Mouse (Mus musculus) splenic B cell, adult 2 months (primary cell): Measurements from ENCODE around the gene Rnasek.
A peak's percentile ranks its signal among the peaks of the same experiment; 100 is the strongest.

Experiments
- DNase-seq: peaks from one replicate; pipeline ENCODE4 v3.0.0-alpha.2; 2011; ENCODE audit warnings: low read depth, low spot score
- H3K27me3 ChIP-seq: 2 replicates; pipeline ENCODE4 v1.6.1; 2012; ENCODE audit warnings: mild to moderate bottlenecking, low read length, moderate library complexity, mixed read lengths; ENCODE audit not compliant: control insufficient read depth, poor library complexity, insufficient read depth, severe bottlenecking
- H3K36me3 ChIP-seq: 2 replicates; pipeline ENCODE4 v1.6.1; 2012; ENCODE audit warnings: mild to moderate bottlenecking, low read length, moderate library complexity, mixed read lengths; ENCODE audit not compliant: control insufficient read depth, poor library complexity, insufficient read depth, severe bottlenecking

Rnasek gene

GRCm38 (mm10) chr11:70239541-70240279 is at the start of gene Rnasek, which contains the start of gene Gm21988:
Rnasek (minus strand) TSS chr11:70239842.
Gm21988 (minus strand) TSS chr11:70239830.
- peaks cover 2% of the 10 kb centered on the region; the same call in 1 of the 2 replicates for H3K36me3 ChIP-seq
- H3K27me3 ChIP-seq = no peaks in the 10 kb centered on the region
- peak; percentile 88 for DNase-seq

DNA sequence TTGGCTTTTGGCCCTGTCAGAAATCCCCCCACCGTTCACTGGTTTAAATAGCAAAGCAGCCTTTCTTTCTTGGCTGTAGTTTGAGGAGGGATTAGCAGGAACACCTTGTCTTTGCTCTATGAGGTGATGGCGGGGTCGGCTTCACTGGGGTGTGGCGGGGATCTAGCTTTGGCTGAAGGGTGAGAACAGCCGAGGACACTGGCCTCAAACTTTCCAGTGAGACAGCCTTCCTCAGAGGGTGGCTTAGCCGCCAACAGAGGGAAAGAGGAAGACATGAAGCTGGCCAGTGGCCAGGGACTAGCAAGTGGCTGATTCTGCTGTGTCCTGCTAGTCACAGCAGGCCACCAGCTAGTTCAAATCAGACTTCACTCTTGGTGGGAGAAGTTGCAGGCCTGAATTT is 49.6 kb upstream of the Rnasek start:
- Histone ChIP-seq H3K36me3 (no peaks in the 10 kb centered on the region), H3K27me3 (no peaks in the 10 kb centered on the region)
- no peak for DNase-seq

GRCm38 (mm10) chr11:70288102-70288501 is 48.5 kb upstream of the Rnasek start:
- no peaks in the 10 kb centered on the region; the same call in 1 of the 2 replicates for H3K27me3 ChIP-seq
- no peak for DNase-seq

DNA sequence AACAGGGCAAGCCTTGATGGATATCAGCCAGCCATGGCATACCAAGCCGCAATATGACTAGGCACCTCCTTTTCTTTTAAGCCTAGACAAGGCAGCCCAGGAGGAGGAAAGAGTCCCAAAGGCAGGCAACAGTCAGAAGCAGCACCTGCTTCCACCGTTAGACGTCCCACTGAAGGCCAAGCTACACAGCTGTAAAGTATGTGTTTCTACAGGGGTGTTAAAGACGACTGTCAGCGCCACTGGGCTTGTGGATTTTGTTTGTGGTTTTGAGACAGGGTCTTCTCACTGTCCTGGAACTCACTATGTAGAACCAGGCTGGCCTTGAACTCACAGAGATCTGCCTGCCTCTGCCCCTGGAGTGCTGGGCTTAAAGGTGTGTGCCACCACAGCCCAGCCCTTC is 46.0 kb upstream of the Rnasek start:
- Histone ChIP-seq H3K27me3 (no peaks in the 10 kb centered on the region; the same call in 1 of the 2 replicates), H3K36me3 (no peaks in the 10 kb centered on the region; the same call in 1 of the 2 replicates)
- no peak for DNase-seq

More at GRCm38 (mm10) chr11:70288102-70288501, 48.5 kb upstream of the Rnasek start:
- H3K36me3 ChIP-seq = no peaks in the 10 kb centered on the region

- Histone ChIP-seq H3K36me3 (no peaks in the 10 kb centered on the region; the same call in 1 of the 2 replicates), H3K27me3 (no peaks in the 10 kb centered on the region; the same call in 1 of the 2 replicates)
- DNase-seq = no peak
Measured at GRCm38 (mm10) chr11:70284757-70285156, 45.1 kb upstream of the Rnasek start.

DNA sequence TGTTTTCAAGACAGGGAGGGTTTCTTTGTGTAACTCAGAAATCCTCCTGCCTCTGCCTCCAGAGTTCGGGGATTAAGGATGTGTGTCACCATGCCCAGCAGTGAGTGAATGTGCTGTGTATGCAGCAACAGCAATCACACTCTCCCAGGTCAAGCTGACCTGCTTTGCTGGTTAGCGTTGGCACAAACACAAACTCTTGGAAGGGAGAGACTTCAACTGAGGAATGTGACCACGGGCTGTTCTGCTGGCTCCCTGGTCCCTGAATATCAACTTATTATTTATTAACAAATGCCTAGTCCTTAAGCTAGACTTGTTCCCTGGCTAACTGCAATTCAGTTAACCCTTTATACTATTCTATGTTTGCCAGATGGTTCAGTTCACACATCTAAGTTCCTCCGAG is 44.0 kb upstream of the Rnasek start:
- no peak for DNase-seq
- Histone ChIP-seq H3K27me3 (no peaks in the 10 kb centered on the region; the same call in 1 of the 2 replicates), H3K36me3 (no peaks in the 10 kb centered on the region; the same call in 1 of the 2 replicates)

GRCm38 (mm10) chr11:70280441-70280840 is 40.8 kb upstream of the Rnasek start:
- no peak for DNase-seq
- H3K27me3 ChIP-seq = no peaks in the 10 kb centered on the region; the same call in 1 of the 2 replicates
- H3K36me3 ChIP-seq = no peaks in the 10 kb centered on the region; the same call in 1 of the 2 replicates

DNA sequence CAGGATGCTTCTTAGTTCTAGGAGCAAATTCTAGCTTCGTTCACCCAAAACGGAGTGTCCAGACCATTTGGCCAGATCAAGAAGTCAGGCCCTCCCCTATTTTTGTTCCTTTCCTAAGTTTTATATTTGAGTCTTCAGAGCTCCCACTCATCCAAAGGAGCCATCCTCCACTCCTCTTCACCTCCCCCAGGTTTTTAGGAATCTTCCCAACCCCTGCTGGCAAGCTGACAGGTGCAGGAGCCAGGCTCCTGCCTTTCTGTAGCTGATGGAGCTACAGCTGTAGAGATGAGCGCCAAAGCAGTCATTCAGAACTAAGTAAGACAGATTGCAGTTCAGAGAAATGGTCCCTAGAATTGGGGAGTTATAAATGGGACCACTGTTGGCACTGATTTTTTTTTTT is 39.3 kb upstream of the Rnasek start:
- no peaks in the 10 kb centered on the region; the same call in 1 of the 2 replicates for H3K36me3 ChIP-seq
- no peak for DNase-seq
- no peaks in the 10 kb centered on the region; the same call in 1 of the 2 replicates for H3K27me3 ChIP-seq

DNA sequence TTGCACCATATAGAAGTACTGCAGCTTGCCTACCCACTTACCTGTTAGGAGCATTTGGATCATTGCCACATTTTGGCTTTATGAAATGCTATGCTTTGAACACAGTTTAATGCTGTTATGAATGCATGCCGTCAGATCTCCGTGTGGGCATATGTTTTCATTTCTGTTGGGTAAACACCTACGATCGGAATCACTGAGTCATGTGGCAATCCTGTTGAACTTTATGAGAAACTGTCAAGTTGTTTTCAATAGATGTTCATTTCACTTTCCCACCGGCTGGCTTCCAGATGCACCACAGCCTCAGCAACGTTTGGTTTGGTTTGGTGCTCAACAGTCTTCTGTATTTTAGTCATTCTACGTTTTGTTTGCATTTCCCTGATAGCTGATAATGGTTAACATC is 32.0 kb upstream of the Rnasek start:
- no peak for DNase-seq
- H3K27me3 ChIP-seq = no peaks in the 10 kb centered on the region
- H3K36me3 ChIP-seq = no peaks in the 10 kb centered on the region

GRCm38 (mm10) chr11:70266405-70266804 is 26.8 kb upstream of the Rnasek start:
- no peaks in the 10 kb centered on the region for H3K36me3 ChIP-seq
- H3K27me3 ChIP-seq = no peaks in the 10 kb centered on the region
- no peak for DNase-seq

GRCm38 (mm10) chr11:70265819-70266218 is 26.2 kb upstream of the Rnasek start:
- H3K27me3 ChIP-seq = no peaks in the 10 kb centered on the region
- no peak for DNase-seq
- no peaks in the 10 kb centered on the region for H3K36me3 ChIP-seq

- Histone ChIP-seq H3K36me3 (no peaks in the 10 kb centered on the region), H3K27me3 (no peaks in the 10 kb centered on the region)
- no peak for DNase-seq
Measured at GRCm38 (mm10) chr11:70265252-70265651, 25.6 kb upstream of the Rnasek start.

GRCm38 (mm10) chr11:70259035-70259434 is 19.4 kb upstream of the Rnasek start:
- no peaks in the 10 kb centered on the region for H3K36me3 ChIP-seq
- peaks cover 2% of the 10 kb centered on the region; the same call in 1 of the 2 replicates for H3K27me3 ChIP-seq
- DNase-seq = no peak

GRCm38 (mm10) chr11:70254931-70255531 is 15.4 kb upstream of the Rnasek start, which contains the start of gene Alox12:
Alox12 (minus strand) TSS chr11:70255353.
- DNase-seq = peak; percentile 20
- peaks cover 2% of the 10 kb centered on the region; the same call in 1 of the 2 replicates for H3K27me3 ChIP-seq
- H3K36me3 ChIP-seq = no peaks in the 10 kb centered on the region

GRCm38 (mm10) chr11:70254337-70254736 is 14.7 kb upstream of the Rnasek start:
- Histone ChIP-seq H3K27me3 (peaks cover 2% of the 10 kb centered on the region; the same call in 1 of the 2 replicates), H3K36me3 (no peaks in the 10 kb centered on the region)
- no peak for DNase-seq
